In genomic region chr2:170169062-170169461, GRCm38 (mm10) we compare ENCODE assay signal across 13 mouse cellular contexts. TPM values are rescaled to one million over a fixed set of nuclear protein-coding genes. Genes with fewer than 3 reads are reported as not detected.
DNase-seq lines count a peak whose midpoint lies in the region; ATAC-seq and TF ChIP-seq lines count a peak whose summit lies in the region.
"Had no signal": no experiment of that assay in that cellular context is flagged by ENCODE, and none has a peak within 500 bp of the region (broad histone marks: within the 10 kb centered on the region; RNA-seq: fewer than 3 reads in every experiment).

No protein-coding gene starts in this region.

- no peak overlapping the region for H3K4me2 ChIP-seq in lung, embryonic 16.5 days (ENCODE audit: low read depth, low read length)
- H3K4me2 ChIP-seq: embryonic facial prominence, embryonic 12.5 days; forebrain, embryonic 12.5 days had no signal

- H3K27ac ChIP-seq in lung, embryonic 16.5 days (ENCODE audit: low read length), result no peak overlapping the region
- peak overlapping the region; percentile 1; the same call in 1 of the 2 replicates for H3K27ac ChIP-seq in ES-Bruce4 (ENCODE audit: insufficient read depth, low read length)
- H3K27ac ChIP-seq: embryonic facial prominence, embryonic 12.5 days; forebrain, embryonic 12.5 days had no signal

- no peak for TF ChIP-seq POLR2A in ES-Bruce4 (IDR thresholded peaks at IDR 0.05; ENCODE audit: insufficient read depth, low read length)

- TF ChIP-seq CTCF in ES-Bruce4 (IDR thresholded peaks at IDR 0.05; ENCODE audit: low read depth, low read length), result no peak

- H3K36me3 ChIP-seq in lung, embryonic 16.5 days (ENCODE audit: control insufficient read depth, insufficient read depth, low read length), result no peaks in the 10 kb centered on the region
- H3K36me3 ChIP-seq in ES-Bruce4 (ENCODE audit: control insufficient read depth, insufficient read depth, low read length, poor library complexity, severe bottlenecking), result no peaks in the 10 kb centered on the region
- H3K36me3 ChIP-seq: embryonic facial prominence, embryonic 12.5 days; forebrain, embryonic 12.5 days had no signal

- DNase-seq in lung, postnatal 10 days, result no peak
- no peak for DNase-seq in layer of hippocampus, adult 8-10 months (ENCODE audit: low spot score in 2 of 2)
- DNase-seq in layer of hippocampus, postnatal 10 days (ENCODE audit: low spot score in 2 of 2), result no peak
- DNase-seq: adrenal gland, postnatal 10 days; cerebellum, adult 8-10 months; gastrocnemius, postnatal 25 days; kidney, adult 11 months had no signal

- peaks cover 6% of the 10 kb centered on the region for H3K4me1 ChIP-seq in lung, embryonic 16.5 days (replicated peaks; ENCODE audit: control insufficient read depth, insufficient read depth, low read length)
- H3K4me1 ChIP-seq in ES-Bruce4 (ENCODE audit: control insufficient read depth, insufficient read depth, low read length), result no peaks in the 10 kb centered on the region

- no peaks in the 10 kb centered on the region for H3K9me3 ChIP-seq in lung, embryonic 16.5 days (ENCODE audit: control insufficient read depth, low read length)
- H3K9me3 ChIP-seq in ES-Bruce4 (replicated peaks; ENCODE audit: control insufficient read depth, insufficient read depth, low read length, poor library complexity, severe bottlenecking), result no peaks in the 10 kb centered on the region
- H3K9me3 ChIP-seq: embryonic facial prominence, embryonic 12.5 days had no signal

- no peak for TF ChIP-seq EP300 in ES-Bruce4 (IDR thresholded peaks at IDR 0.05; ENCODE audit: insufficient read depth, low read depth, low read length)

- H3K9ac ChIP-seq in lung, embryonic 16.5 days (ENCODE audit: low read length), result 0 out of 2 replicates have a peak overlapping the region, but pooled peaks have one; percentile 8
- H3K9ac ChIP-seq in ES-Bruce4 (ENCODE audit: low read depth, poor library complexity, severe bottlenecking), result no peak overlapping the region
- H3K9ac ChIP-seq: embryonic facial prominence, embryonic 12.5 days; forebrain, embryonic 12.5 days had no signal

- no peak overlapping the region for H3K4me3 ChIP-seq in lung, embryonic 16.5 days (ENCODE audit: low read length)
- H3K4me3 ChIP-seq in ES-Bruce4 (ENCODE audit: low read depth, low read length), result no peak overlapping the region
- H3K4me3 ChIP-seq: embryonic facial prominence, embryonic 12.5 days; forebrain, embryonic 12.5 days had no signal

- no peak for ATAC-seq in lung, embryonic 16.5 days (ENCODE audit: low read depth)
- peak; percentile 72 to 79 for ATAC-seq in hematopoietic stem cell, adult 5-6 weeks (replicated peaks in 1 of 2; ENCODE audit: insufficient read depth in 1 of 2, low FRiP score in 2 of 2, low TSS enrichment in 1 of 2, low read depth in 1 of 2, poor library complexity in 2 of 2, severe bottlenecking in 2 of 2)
- ATAC-seq in monocyte, adult 5-6 weeks (replicated peaks; ENCODE audit: insufficient number of reproducible peaks, low FRiP score, low TSS enrichment, poor library complexity, severe bottlenecking), result peak; percentile 59; the same call in 1 of the 2 replicates

- no peaks in the 10 kb centered on the region for H3K27me3 ChIP-seq in lung, embryonic 16.5 days (ENCODE audit: control insufficient read depth, insufficient read depth, low read depth, low read length)
- H3K27me3 ChIP-seq in ES-Bruce4 (ENCODE audit: control insufficient read depth, insufficient read depth, low read length, poor library complexity, severe bottlenecking), result no peaks in the 10 kb centered on the region
- H3K27me3 ChIP-seq: embryonic facial prominence, embryonic 12.5 days; forebrain, embryonic 12.5 days had no signal

RNA-seq across cellular contexts. Expression of gene Zfp217, which starts 21.2 kb away (rescaled TPM):
- 5.2 and 6.1 TPM in 2 replicates for polyA plus RNA-seq in lung, embryonic 16.5 days (2015; fragmentation: Nextera tagmentation; extraction: Ambion mirVana)
- 39.6 and 39.9 TPM in 2 replicates for polyA plus RNA-seq in ES-Bruce4 (2011; ENCODE audit: insufficient read depth, insufficient read length, low read depth, missing spikeins)
- total RNA-seq in hematopoietic stem cell, adult 5-6 weeks (2017), result 35.4 and 39.5 TPM in 2 replicates
- total RNA-seq in monocyte, adult 5-6 weeks (2017), result 28.3 to 57.4 TPM (median 42.9 TPM) in 3 replicates
- total RNA-seq in layer of hippocampus, adult 8-10 months (2022), result 1 to 10 TPM; 3.2 to 5.3 (median 4.5) TPM
- total RNA-seq in layer of hippocampus, postnatal 10 days (2021), result 1 to 10 TPM; 4.5 to 5.5 TPM
